Mouse (Mus musculus): ENCODE data around the gene H2-DMa.

The H2-DMa gene

DNA sequence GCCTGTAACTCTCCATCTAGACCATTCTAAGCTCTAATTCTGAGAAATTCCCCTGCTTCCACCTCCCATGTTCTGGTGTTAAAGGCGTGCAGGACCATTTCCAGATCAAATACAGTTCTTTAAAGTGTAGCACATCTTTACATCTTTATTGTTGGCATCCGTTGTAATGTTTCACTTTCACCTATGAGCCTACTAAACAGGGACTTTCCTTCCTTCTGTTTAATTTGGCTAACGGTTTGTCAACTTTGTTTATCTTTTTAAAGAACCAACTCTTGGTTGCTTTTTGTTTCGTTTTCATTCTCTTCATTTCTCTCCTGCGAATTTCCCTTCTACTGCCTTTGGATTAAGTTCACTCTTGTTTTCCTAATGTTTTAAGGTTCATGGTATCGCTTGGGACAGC is 16.5 kb upstream of the H2-DMa start:
- in situ Hi-C loops (cut with MboI, MseI) = no loop called here

- in situ Hi-C loops (cut with MboI, MseI) = no loop called here
These were observed 14.5 kb upstream of the H2-DMa start for GRCm38 (mm10) chr17:34104804-34105203.

DNA sequence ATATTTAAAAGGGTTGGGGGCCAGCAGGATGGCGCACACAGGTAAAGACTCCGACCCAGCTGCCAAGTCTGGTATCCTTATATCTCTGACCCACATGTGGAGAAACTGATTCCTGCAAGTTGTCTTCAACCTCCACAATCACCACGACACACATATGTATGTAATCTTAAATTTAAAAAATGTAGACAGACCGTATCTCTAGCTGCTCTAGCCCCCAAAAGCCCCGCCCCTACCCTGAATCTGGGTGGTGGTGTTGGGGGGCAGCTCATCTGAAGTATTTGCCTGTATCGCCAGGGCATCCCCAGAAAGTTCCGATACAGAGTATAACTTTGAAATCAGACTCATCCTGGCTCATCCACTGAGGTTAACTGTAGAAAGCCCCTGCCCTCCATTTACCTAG is 12.8 kb upstream of the H2-DMa start:
- in situ Hi-C loops (cut with MboI, MseI) = no loop called here

- in situ Hi-C loops (cut with MboI, MseI) = no loop called here
These were observed 12.1 kb upstream of the H2-DMa start for GRCm38 (mm10) chr17:34107109-34107867.

DNA sequence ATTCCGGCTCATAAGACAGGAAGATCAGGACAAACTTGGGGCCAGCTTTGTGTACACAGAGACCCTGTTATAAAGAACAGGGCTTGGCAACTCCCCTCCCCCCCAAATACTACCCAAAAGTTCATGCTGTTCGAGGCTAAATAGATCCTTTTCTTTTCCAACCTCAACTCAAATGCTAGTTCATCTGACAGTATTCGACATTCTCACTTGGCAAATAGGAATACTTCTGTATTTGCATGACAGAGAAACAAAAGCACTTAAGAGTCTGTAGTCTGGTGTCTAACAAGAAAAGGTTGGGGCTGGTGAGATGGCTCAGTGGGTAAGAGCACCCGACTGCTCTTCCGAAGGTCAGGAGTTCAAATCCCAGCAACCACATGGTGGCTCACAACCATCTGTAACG is 10.9 kb upstream of the H2-DMa start:
- in situ Hi-C loops (cut with MboI, MseI) = no loop called here

DNA sequence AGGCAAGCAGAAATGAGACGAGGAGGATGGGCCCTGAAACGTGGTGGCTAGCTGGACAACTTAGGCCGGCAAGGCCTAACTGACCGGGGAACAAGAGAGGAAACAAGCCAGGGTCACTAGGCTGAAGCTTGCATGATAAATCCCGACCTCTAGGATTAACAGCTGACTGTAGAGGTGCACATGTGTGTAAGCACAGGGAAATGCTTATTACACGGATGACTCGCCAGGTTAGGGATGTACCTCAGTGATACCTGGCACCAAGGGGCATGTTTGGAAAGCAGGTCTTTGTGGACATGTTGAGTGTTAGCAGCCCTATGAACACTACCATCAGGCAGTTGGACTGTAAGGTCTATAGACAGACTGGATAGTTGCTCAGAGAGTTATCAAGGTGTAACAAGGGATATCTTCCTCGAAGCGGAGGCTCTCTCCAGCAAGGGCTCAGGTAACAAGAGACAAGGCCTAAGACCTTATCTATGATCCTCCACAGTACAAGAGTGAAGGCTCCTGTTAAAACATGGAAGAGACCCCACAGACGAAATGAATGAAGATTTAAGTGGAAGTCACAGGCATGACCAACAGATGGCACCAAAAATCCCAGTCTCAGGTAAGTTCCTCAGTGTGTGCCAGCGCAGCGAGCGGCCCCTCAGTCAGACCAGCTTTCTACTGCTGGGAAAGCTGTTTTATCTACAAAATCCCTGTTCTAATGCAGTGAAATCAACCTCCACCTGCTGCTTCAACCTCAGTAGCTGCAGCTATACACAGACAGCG is 10.1 kb upstream of the H2-DMa start:
- in situ Hi-C loops (cut with MboI, MseI) = no loop called here

GRCm38 (mm10) chr17:34109806-34110195 is 9.5 kb upstream of the H2-DMa start:
- in situ Hi-C loops (cut with MboI, MseI) = no loop called here

- in situ Hi-C loops (cut with MboI, MseI) = no loop called here
These were observed 9.0 kb upstream of the H2-DMa start for GRCm38 (mm10) chr17:34110309-34110708.

- in situ Hi-C loops (cut with MboI, MseI) = no loop called here
These were observed 5.2 kb upstream of the H2-DMa start for GRCm38 (mm10) chr17:34114114-34114513.

GRCm38 (mm10) chr17:34116736-34117370 is 2.5 kb upstream of the H2-DMa start:
- in situ Hi-C loops (cut with MboI, MseI) = no loop called here

- in situ Hi-C loops (cut with MboI, MseI) = no loop called here
These were observed 1.8 kb upstream of the H2-DMa start for GRCm38 (mm10) chr17:34117421-34118112.

DNA sequence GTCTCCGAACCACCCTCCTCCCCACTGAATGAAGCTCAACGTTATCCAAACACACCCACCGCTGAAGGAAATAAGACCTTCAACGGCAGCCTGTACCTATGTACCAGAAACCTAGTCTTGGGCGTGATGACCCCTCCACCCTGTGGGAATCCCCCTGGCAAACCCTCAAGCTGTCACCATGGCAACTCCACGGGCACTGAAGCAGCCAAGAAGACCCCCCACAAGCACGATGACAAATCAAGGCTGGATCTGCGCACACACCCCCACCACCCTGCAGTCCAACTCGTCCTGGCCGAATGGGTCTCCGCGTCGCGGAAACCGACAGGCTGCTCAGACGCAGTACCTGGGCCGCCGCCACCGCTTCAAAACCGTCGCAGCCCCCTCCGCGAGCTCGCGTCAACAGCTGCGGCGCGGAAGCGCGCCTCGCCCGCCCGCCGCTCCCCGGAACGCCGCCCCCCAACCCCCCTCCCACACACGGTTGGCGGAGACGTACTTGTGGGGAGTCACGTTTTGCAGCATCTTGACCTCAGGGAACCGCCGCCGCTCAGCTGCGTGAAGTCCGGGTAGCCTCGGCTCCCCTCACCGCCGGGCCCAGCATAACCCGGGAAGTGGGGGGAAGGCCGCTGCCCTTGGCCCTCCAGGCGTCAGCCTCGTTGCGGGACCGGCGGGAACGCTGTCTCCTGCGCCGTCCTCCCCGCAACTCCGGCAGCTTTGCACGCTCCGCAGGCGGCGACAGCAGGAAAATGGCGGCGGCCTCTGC is 1.0 kb upstream of the H2-DMa start:
- in situ Hi-C loops (cut with MboI, MseI) = no loop called here

- in situ Hi-C loops (cut with MboI, MseI) = no loop called here
These were observed 480 bp upstream of the H2-DMa start for GRCm38 (mm10) chr17:34118873-34119248.

GRCm38 (mm10) chr17:34120180-34120723 is 911 bp downstream of the H2-DMa start:
- in situ Hi-C loops (cut with MboI, MseI) = no loop called here

GRCm38 (mm10) chr17:34120814-34121171 is 1.5 kb downstream of the H2-DMa start:
- in situ Hi-C loops (cut with MboI, MseI) = no loop called here

DNA sequence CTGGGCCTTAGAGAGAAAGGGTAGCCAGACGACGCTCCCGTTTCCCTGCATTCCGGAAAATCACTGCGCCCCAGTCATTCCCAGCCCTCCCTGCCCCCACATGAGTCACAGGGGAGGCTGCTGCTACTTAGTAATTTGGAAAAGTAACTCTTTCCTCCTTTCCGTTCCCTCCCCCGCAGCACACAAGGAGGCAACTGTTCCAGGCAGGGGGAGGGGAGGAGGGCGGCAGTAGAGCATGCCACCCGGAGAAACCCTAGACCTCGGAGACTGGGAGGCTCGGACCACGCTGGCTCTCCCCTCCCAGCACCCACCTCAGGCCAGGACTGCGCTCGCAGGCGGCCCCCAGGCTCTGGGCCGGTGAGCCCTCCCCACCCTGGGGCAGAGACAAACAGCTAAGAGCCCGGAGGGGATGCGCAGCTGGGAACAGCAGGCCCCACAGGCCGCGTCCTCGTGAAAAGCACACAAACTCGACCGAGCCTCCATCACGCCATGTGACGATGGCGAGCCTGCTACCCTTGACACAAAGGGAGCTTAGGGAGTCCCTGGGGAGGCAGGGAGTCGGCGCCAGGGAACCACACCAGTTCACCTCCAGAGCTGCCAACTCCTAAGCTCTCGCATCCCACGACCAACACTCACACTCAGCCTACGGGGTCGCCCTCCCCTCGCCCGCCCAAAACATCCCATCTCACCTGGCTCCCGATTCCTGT is 2.0 kb downstream of the H2-DMa start:
- in situ Hi-C loops (cut with MboI, MseI) = no loop called here

- in situ Hi-C loops (cut with MboI, MseI) = no loop called here
These were observed 2.5 kb downstream of the H2-DMa start for GRCm38 (mm10) chr17:34121879-34122187.

DNA sequence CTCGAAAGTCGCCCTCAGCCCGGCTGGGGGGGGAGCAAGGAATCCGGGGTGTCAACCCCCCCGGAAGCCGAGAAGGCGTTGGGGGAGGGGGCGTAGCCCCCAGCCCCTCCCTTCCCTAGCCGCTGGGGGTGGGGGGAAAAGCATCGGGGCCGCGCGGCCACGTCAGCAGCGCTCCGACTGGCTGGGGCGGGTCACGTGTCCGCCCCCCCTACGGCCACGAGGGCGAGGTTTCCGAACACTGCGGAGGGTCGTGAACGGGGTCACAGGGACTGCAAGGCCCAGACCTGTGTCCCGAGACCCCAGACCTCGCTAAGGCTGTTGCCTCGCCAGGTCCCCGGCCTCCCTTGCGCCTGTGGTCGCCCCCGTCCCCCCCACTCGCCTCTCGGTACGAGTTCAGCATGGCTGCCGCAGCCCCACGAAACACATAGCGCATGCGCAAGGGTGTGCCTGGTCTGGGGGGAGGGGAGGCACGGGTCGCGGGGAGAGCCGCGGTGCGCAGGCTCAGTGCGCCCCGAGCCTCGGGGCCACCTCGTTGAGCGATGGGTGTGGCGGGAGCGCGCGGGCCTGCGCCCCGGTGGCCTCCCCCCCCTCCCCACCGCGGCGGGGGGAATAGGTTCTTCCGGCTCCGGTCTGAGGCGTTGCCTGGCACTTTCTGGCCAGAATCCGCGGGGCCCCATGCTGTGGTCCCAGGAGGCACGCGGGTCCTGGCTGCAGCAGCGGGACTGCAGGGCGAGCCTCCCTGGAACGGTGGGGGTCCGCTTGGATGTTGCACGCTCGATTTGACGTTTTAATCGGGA is 3.0 kb downstream of the H2-DMa start, which contains the start of gene Brd2:
TSS of gene Brd2 (minus strand) at position 447 of the 797 bp plus-strand sequence.
- in situ Hi-C loops (cut with MboI, MseI) = no loop called here

- in situ Hi-C loops (cut with MboI, MseI) = no loop called here
These were observed 3.8 kb downstream of the H2-DMa start for GRCm38 (mm10) chr17:34123111-34123510.

DNA sequence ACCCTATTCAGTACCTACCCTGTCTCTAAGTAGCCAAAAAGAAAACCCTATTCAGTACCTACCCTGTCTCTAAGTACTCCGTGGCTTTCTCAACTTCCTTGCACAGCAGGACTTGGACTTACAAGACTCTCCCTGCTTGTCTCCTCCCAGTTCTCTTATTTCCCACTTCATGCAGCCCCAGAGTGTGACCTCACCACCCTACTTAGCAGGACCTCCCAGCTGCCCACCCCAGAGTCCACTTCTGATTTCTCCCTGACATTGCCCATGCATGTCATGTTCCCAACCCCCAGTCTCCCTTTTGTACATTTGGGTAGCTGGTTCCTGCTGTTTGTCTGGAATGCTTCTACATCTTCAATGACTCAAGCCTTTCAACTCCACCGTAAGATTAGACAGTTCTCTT is 4.2 kb downstream of the H2-DMa start:
- in situ Hi-C loops (cut with MboI, MseI) = no loop called here

Data from T-helper 2 cell (primary cell).